ENCODE assay signal across 8 mouse cellular contexts in genomic region chr10:26752929-26753567, GRCm38 (mm10). TPM values are rescaled to one million over a fixed set of nuclear protein-coding genes. Genes with fewer than 3 reads are reported as not detected.
A peak's percentile ranks its signal among the peaks of the same experiment; 100 is the strongest.
DNase-seq lines count a peak whose midpoint lies in the region; ATAC-seq lines count a peak whose summit lies in the region.

TSS of gene Arhgap18 (plus strand) at chr10:26753421.

- no peak within 1 kb of the TSS for H3K4me2 ChIP-seq in neural tube, embryonic 11.5 days (ENCODE audit: low read depth)

- H3K9ac ChIP-seq in neural tube, embryonic 11.5 days (ENCODE audit: low read length), result no peak within 1 kb of the TSS

- H3K36me3 ChIP-seq in neural tube, embryonic 11.5 days (ENCODE audit: control insufficient read depth, insufficient read depth, low read length), result no peaks in the 10 kb centered on the region
- no peaks in the 10 kb centered on the region for H3K36me3 ChIP-seq in embryonic facial prominence, embryonic 10.5 days (replicated peaks)

- peak; percentile 25; the same call in 1 of the 2 replicates for ATAC-seq in neural tube, embryonic 11.5 days (ENCODE audit: insufficient read depth, low FRiP score, low TSS enrichment)
- ATAC-seq in hematopoietic stem cell, adult 5-6 weeks (replicated peaks in 1 of 2; ENCODE audit: insufficient read depth in 1 of 2, low FRiP score in 2 of 2, low TSS enrichment in 1 of 2, low read depth in 1 of 2, poor library complexity in 2 of 2, severe bottlenecking in 2 of 2), result peak; percentile 20 to 39; a peak in 1 of 4 replicates
- peak; percentile 62 for ATAC-seq in megakaryocyte progenitor cell, adult 5-6 weeks (replicated peaks; ENCODE audit: poor library complexity)

- no peak within 1 kb of the TSS for H3K4me3 ChIP-seq in neural tube, embryonic 11.5 days (ENCODE audit: low read depth, low read length)
- H3K4me3 ChIP-seq in embryonic facial prominence, embryonic 10.5 days, result no peak within 1 kb of the TSS

- no peak for DNase-seq in neural tube, embryonic 11.5 days (ENCODE audit: low spot score)
- no peak for DNase-seq in neural tube, embryonic 10.5 days (ENCODE audit: extremely low spot score, low spot score)
- DNase-seq in embryonic facial prominence, embryonic 10.5 days (ENCODE audit: low spot score), result peak; percentile 10
- no peak for DNase-seq in thymus, adult 18-20 months
- DNase-seq in spleen, postnatal 14 days (ENCODE audit: low spot score in 2 of 2), result no peak
- no peak for DNase-seq in natural killer cell, adult 2 months (ENCODE audit: low spot score in 2 of 2)

- H3K4me1 ChIP-seq in neural tube, embryonic 11.5 days (ENCODE audit: control insufficient read depth, insufficient read depth, low read length), result no peaks in the 10 kb centered on the region
- no peaks in the 10 kb centered on the region for H3K4me1 ChIP-seq in embryonic facial prominence, embryonic 10.5 days

- H3K27me3 ChIP-seq in neural tube, embryonic 11.5 days (ENCODE audit: control insufficient read depth, insufficient read depth, low read length), result no peaks in the 10 kb centered on the region
- H3K27me3 ChIP-seq in embryonic facial prominence, embryonic 10.5 days (replicated peaks; ENCODE audit: low read depth, poor library complexity, severe bottlenecking), result no peaks in the 10 kb centered on the region

- no peak within 1 kb of the TSS for H3K27ac ChIP-seq in neural tube, embryonic 11.5 days (ENCODE audit: low read depth, low read length)
- H3K27ac ChIP-seq in embryonic facial prominence, embryonic 10.5 days (replicated peaks), result peak within 1 kb of the TSS; percentile 40; the same call in 1 of the 2 replicates

- no peaks in the 10 kb centered on the region for H3K9me3 ChIP-seq in neural tube, embryonic 11.5 days (ENCODE audit: control insufficient read depth, low read length)
- H3K9me3 ChIP-seq in embryonic facial prominence, embryonic 10.5 days, result no peaks in the 10 kb centered on the region

- WGBS in neural tube, embryonic 11.5 days, result 89% methylated on average over 11 of the region's 11 CpGs
- WGBS in embryonic facial prominence, embryonic 10.5 days, result 83% methylated on average over 11 of the region's 11 CpGs

RNA-seq across cellular contexts. Expression of gene Arhgap18, which starts in this region (rescaled TPM):
- polyA plus RNA-seq in neural tube, embryonic 11.5 days (2014; fragmentation: Nextera tagmentation; extraction: Ambion mirVana), result 11.0 and 11.2 TPM in 2 replicates
- polyA plus RNA-seq in embryonic facial prominence, embryonic 10.5 days (2016; fragmentation: Nextera tagmentation; extraction: Ambion mirVana), result 8.7 and 11.1 TPM in 2 replicates
- total RNA-seq in hematopoietic stem cell, adult 5-6 weeks (2017), result 95.5 and 114 TPM in 2 replicates
- 23.7 and 34.6 TPM in 2 replicates for total RNA-seq in megakaryocyte progenitor cell, adult 5-6 weeks (2015)
- total RNA-seq in megakaryocyte progenitor cell, adult 5-6 weeks (2017), result 36.9 and 39.7 TPM in 2 replicates
